In the genomic region with DNA sequence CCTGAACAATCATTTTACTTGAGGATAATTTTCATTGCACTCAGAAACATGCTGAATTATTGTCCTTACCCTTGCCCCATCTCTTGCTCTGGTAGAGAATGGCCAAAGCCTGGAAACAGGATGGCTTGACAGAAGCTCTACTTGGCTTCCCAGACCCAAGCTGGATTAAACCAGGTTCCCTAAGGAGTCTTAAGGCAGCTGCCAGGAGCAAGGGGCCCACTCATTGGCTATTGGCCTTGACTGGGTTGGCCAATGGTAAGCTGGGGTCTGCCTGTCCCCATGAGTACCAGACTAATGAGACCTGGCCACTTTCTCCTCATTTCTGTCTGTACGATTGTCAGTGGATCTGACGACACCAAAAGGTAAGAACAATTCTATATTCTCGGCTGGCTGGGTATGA, we compare ENCODE assay signal across 22 mouse cellular contexts. TPM values are rescaled to one million over a fixed set of nuclear protein-coding genes. Genes with fewer than 3 reads are reported as not detected.
DNase-seq lines count a peak whose midpoint lies in the region; ATAC-seq and TF ChIP-seq lines count a peak whose summit lies in the region.
"Had no signal": no experiment of that assay in that cellular context is flagged by ENCODE, and none has a peak within 500 bp of the region (broad histone marks: within the 10 kb centered on the region; RNA-seq: fewer than 3 reads in every experiment).

A gene (plus strand): TSS at position 257 of the 400 bp plus-strand sequence.

- TF ChIP-seq CTCF in stomach, postnatal 0 days (IDR thresholded peaks at IDR 0.05; ENCODE audit: low read depth), result no peak

- H3K27ac ChIP-seq in embryonic facial prominence, embryonic 14.5 days (replicated peaks; ENCODE audit: low read depth, low read length), result no peak within 1 kb of the TSS
- no peak within 1 kb of the TSS for H3K27ac ChIP-seq in embryonic facial prominence, embryonic 10.5 days (replicated peaks)
- no peak within 1 kb of the TSS for H3K27ac ChIP-seq in heart, embryonic 11.5 days (ENCODE audit: low read depth, low read length)
- H3K27ac ChIP-seq in brown adipose tissue, adult 24 weeks (replicated peaks; ENCODE audit: low read depth, low read length), result peak within 1 kb of the TSS; percentile 80
- H3K27ac ChIP-seq in stomach, postnatal 0 days (replicated peaks), result no peak within 1 kb of the TSS
- H3K27ac ChIP-seq: embryonic facial prominence, embryonic 13.5 days; forebrain, embryonic 10.5 days; hindbrain, embryonic 15.5 days; kidney, postnatal 0 days; left cerebral cortex, adult 2 months; liver, embryonic 13.5 days; midbrain, embryonic 15.5 days had no signal

- no peaks in the 10 kb centered on the region for H3K4me1 ChIP-seq in embryonic facial prominence, embryonic 14.5 days (ENCODE audit: control insufficient read depth, insufficient read depth, low read length)
- 0 out of 2 replicates have a peak, but pooled peaks cover 12% of the 10 kb centered on the region for H3K4me1 ChIP-seq in embryonic facial prominence, embryonic 10.5 days
- no peaks in the 10 kb centered on the region for H3K4me1 ChIP-seq in heart, embryonic 11.5 days (ENCODE audit: control insufficient read depth, insufficient read depth, low read length)
- H3K4me1 ChIP-seq in brown adipose tissue, adult 24 weeks (ENCODE audit: control insufficient read depth, insufficient read depth, insufficient read length, low read length), result peaks cover 9% of the 10 kb centered on the region
- no peaks in the 10 kb centered on the region for H3K4me1 ChIP-seq in stomach, postnatal 0 days (replicated peaks; ENCODE audit: control insufficient read depth, insufficient read depth)
- H3K4me1 ChIP-seq: embryonic facial prominence, embryonic 13.5 days; forebrain, embryonic 10.5 days; hindbrain, embryonic 15.5 days; liver, embryonic 13.5 days; midbrain, embryonic 15.5 days had no signal

- DNase-seq in embryonic facial prominence, embryonic 14.5 days (ENCODE audit: low spot score), result no peak
- no peak for DNase-seq in embryonic facial prominence, embryonic 10.5 days (ENCODE audit: low spot score)
- no peak for DNase-seq in heart, postnatal 10 days
- DNase-seq in adrenal gland, adult 2 months, result no peak
- DNase-seq in stomach, postnatal 0 days (ENCODE audit: low spot score), result no peak
- DNase-seq: cerebellum, adult 11 months; liver, embryonic 13.5 days; retina, postnatal 1 day had no signal

- H3K36me3 ChIP-seq in embryonic facial prominence, embryonic 14.5 days (ENCODE audit: control insufficient read depth, insufficient read depth, low read length), result no peaks in the 10 kb centered on the region
- no peaks in the 10 kb centered on the region for H3K36me3 ChIP-seq in embryonic facial prominence, embryonic 10.5 days (replicated peaks)
- no peaks in the 10 kb centered on the region for H3K36me3 ChIP-seq in heart, embryonic 11.5 days (ENCODE audit: control insufficient read depth, insufficient read depth, low read length)
- H3K36me3 ChIP-seq in stomach, postnatal 0 days (ENCODE audit: control insufficient read depth, insufficient read depth, low read length), result no peaks in the 10 kb centered on the region
- H3K36me3 ChIP-seq: embryonic facial prominence, embryonic 13.5 days; forebrain, embryonic 10.5 days; hindbrain, embryonic 15.5 days; liver, embryonic 13.5 days; midbrain, embryonic 15.5 days had no signal

- no peak within 1 kb of the TSS for H3K9ac ChIP-seq in embryonic facial prominence, embryonic 14.5 days (ENCODE audit: low read depth, low read length)
- no peak within 1 kb of the TSS for H3K9ac ChIP-seq in heart, embryonic 11.5 days (ENCODE audit: low read depth, low read length)
- no peak within 1 kb of the TSS for H3K9ac ChIP-seq in stomach, postnatal 0 days (ENCODE audit: low read length)
- H3K9ac ChIP-seq: embryonic facial prominence, embryonic 13.5 days; hindbrain, embryonic 15.5 days; liver, embryonic 13.5 days; midbrain, embryonic 15.5 days had no signal

- no peak within 1 kb of the TSS for H3K4me3 ChIP-seq in embryonic facial prominence, embryonic 14.5 days (ENCODE audit: low read depth, low read length)
- no peak within 1 kb of the TSS for H3K4me3 ChIP-seq in embryonic facial prominence, embryonic 10.5 days
- no peak within 1 kb of the TSS for H3K4me3 ChIP-seq in heart, embryonic 11.5 days (ENCODE audit: low read depth, low read length)
- peak within 1 kb of the TSS; percentile 65 for H3K4me3 ChIP-seq in brown adipose tissue, adult 24 weeks (ENCODE audit: insufficient read depth, low read depth, low read length)
- no peak within 1 kb of the TSS for H3K4me3 ChIP-seq in stomach, postnatal 0 days (ENCODE audit: low read depth, low read length)
- H3K4me3 ChIP-seq: embryonic facial prominence, embryonic 13.5 days; forebrain, embryonic 10.5 days; hindbrain, embryonic 15.5 days; left cerebral cortex, adult 2 months; liver, embryonic 13.5 days; midbrain, embryonic 15.5 days had no signal

- TF ChIP-seq EP300 in stomach, postnatal 0 days (optimal IDR thresholded peaks at IDR 0.05), result no peak

- no peaks in the 10 kb centered on the region for H3K9me3 ChIP-seq in embryonic facial prominence, embryonic 14.5 days (ENCODE audit: control insufficient read depth, low read length)
- H3K9me3 ChIP-seq in embryonic facial prominence, embryonic 10.5 days, result no peaks in the 10 kb centered on the region
- no peaks in the 10 kb centered on the region for H3K9me3 ChIP-seq in heart, embryonic 11.5 days (replicated peaks; ENCODE audit: control insufficient read depth, low read length)
- H3K9me3 ChIP-seq in stomach, postnatal 0 days (ENCODE audit: control insufficient read depth, low read length), result no peaks in the 10 kb centered on the region
- H3K9me3 ChIP-seq: embryonic facial prominence, embryonic 13.5 days; forebrain, embryonic 10.5 days; hindbrain, embryonic 15.5 days; liver, embryonic 13.5 days; midbrain, embryonic 15.5 days had no signal

- ATAC-seq in embryonic facial prominence, embryonic 14.5 days (ENCODE audit: low read depth), result no peak
- ATAC-seq in heart, embryonic 11.5 days (replicated peaks; ENCODE audit: insufficient number of reproducible peaks, low FRiP score, low TSS enrichment), result no peak
- ATAC-seq in stomach, postnatal 0 days (ENCODE audit: low FRiP score, low TSS enrichment), result no peak
- ATAC-seq: intestine, embryonic 16.5 days; lung, postnatal 0 days; midbrain, embryonic 15.5 days had no signal

- no peak within 1 kb of the TSS for H3K4me2 ChIP-seq in embryonic facial prominence, embryonic 14.5 days (ENCODE audit: low read depth, low read length)
- H3K4me2 ChIP-seq in heart, embryonic 11.5 days, result no peak within 1 kb of the TSS
- H3K4me2 ChIP-seq in stomach, postnatal 0 days (replicated peaks; ENCODE audit: low read depth), result no peak within 1 kb of the TSS
- H3K4me2 ChIP-seq: embryonic facial prominence, embryonic 13.5 days; hindbrain, embryonic 15.5 days; liver, embryonic 13.5 days; midbrain, embryonic 15.5 days had no signal

- H3K27me3 ChIP-seq in embryonic facial prominence, embryonic 14.5 days (replicated peaks; ENCODE audit: control insufficient read depth, insufficient read depth, low read length), result no peaks in the 10 kb centered on the region
- H3K27me3 ChIP-seq in embryonic facial prominence, embryonic 10.5 days (replicated peaks; ENCODE audit: low read depth, poor library complexity, severe bottlenecking), result no peaks in the 10 kb centered on the region
- no peaks in the 10 kb centered on the region for H3K27me3 ChIP-seq in heart, embryonic 11.5 days (ENCODE audit: control insufficient read depth, insufficient read depth, low read length)
- H3K27me3 ChIP-seq in stomach, postnatal 0 days (ENCODE audit: control insufficient read depth, insufficient read depth, low read length), result no peaks in the 10 kb centered on the region
- H3K27me3 ChIP-seq: embryonic facial prominence, embryonic 13.5 days; hindbrain, embryonic 15.5 days; liver, embryonic 13.5 days; midbrain, embryonic 15.5 days had no signal

- intact Hi-C loops in heart, postnatal 10 days (cut with DNase I), result no loop called here

- WGBS in embryonic facial prominence, embryonic 14.5 days, result 94% methylated on average over 3 of the region's 3 CpGs
- WGBS in embryonic facial prominence, embryonic 10.5 days, result 91% methylated on average over 3 of the region's 3 CpGs
- WGBS in heart, embryonic 11.5 days (ENCODE audit: insufficient replicate concordance), result 79% methylated on average over 3 of the region's 3 CpGs
- 86% methylated on average over 3 of the region's 3 CpGs for WGBS in stomach, postnatal 0 days

RNA-seq across cellular contexts. Expression of the gene that starts here (rescaled TPM):
- polyA plus RNA-seq in embryonic facial prominence, embryonic 14.5 days (2014; fragmentation: Nextera tagmentation; extraction: Ambion mirVana), result 5.9 and 18.4 TPM in 2 replicates
- polyA plus RNA-seq in embryonic facial prominence, embryonic 10.5 days (2016; fragmentation: Nextera tagmentation; extraction: Ambion mirVana), result not detected in 2 replicates
- 10 to 100 TPM; 12.9 to 37.4 TPM for total RNA-seq in heart, postnatal 10 days (2021)
- 0.16 TPM in 1 of 2 replicates, not detected in the other for polyA plus RNA-seq in heart, embryonic 11.5 days (2014; fragmentation: Nextera tagmentation; extraction: Ambion mirVana)
- total RNA-seq in adrenal gland, adult 2 months (2021), result 100 to 1,000 TPM; 337 to 708 TPM
- 138 and 239 TPM in 2 replicates for polyA plus RNA-seq in adrenal gland, adult 2 months (2012; rRNA removed)
- polyA plus RNA-seq in brown adipose tissue, adult 24 weeks (2012; ENCODE audit: insufficient read depth, insufficient read length, missing spikeins), result 1,590 and 1,771 TPM in 2 replicates
- not detected in 2 replicates for polyA plus RNA-seq in stomach, postnatal 0 days (2015; fragmentation: Nextera tagmentation; extraction: Ambion mirVana)
- total RNA-seq: common myeloid progenitor, adult 5-6 weeks; layer of hippocampus, adult 8-10 months; left cerebral cortex, adult 2 months; neutrophil, adult 5-6 weeks had no signal
- polyA plus RNA-seq: embryonic facial prominence, embryonic 13.5 days; forebrain, embryonic 10.5 days; hindbrain, embryonic 15.5 days; intestine, embryonic 16.5 days; limb, embryonic 11.5 days; liver, embryonic 13.5 days; lung, postnatal 0 days; midbrain, embryonic 15.5 days had no signal

Comparison
In these comparisons a context has a peak if more than half of its experiments do, and no peak if none do; other contexts are left out.
1. RNA of the gene that starts here (total RNA-seq): 337 to 708 TPM in adrenal gland, adult 2 months; 12.9 to 37.4 TPM in heart, postnatal 10 days; every median in the first group is over 4 times any median in the second.